Mouse (Mus musculus): ENCODE data around the gene Gfpt2.

- TF ChIP-seq CTCF (IDR thresholded peaks at IDR 0.05; ENCODE audit: low read depth, low read length) (no peak), POLR2A (IDR thresholded peaks at IDR 0.05; ENCODE audit: borderline replicate concordance, low read depth, low read length) (no peak)
Observed at GRCm38 (mm10) chr11:49847811-49848078, 53.8 kb downstream of the Gfpt2 start.

Measured in bone marrow macrophage, adult 2 months (primary cell).